Mouse (Mus musculus) brown adipose tissue, adult 24 weeks (tissue): Measurements from ENCODE around the gene Yipf1. TPM values are rescaled to one million over a fixed set of nuclear protein-coding genes. Genes with fewer than 3 reads are reported as not detected.
"Not testable (repeated sequence)": the region's sequence is repeated elsewhere in the genome, so short reads cannot be mapped to it uniquely, and the experiment has no call there.

ENCODE experiments used
- H3K27ac ChIP-seq: fragments of 200-500 bp; replicated peaks from 2 replicates; pipeline ENCODE4 v1.5.1; 2012; ENCODE audit warnings: low read depth, mild to moderate bottlenecking, low read length
- H3K4me1 ChIP-seq: fragments of 200-500 bp; 2 replicates; pipeline ENCODE4 v1.6.1; 2012; ENCODE audit warnings: low read length, mixed read lengths; ENCODE audit not compliant: control insufficient read depth, insufficient read depth, insufficient read length
- H3K4me3 ChIP-seq: fragments of 200-500 bp; 2 replicates; pipeline ENCODE4 v1.5.1; 2012; ENCODE audit warnings: low read depth, mild to moderate bottlenecking, low read length, moderate library complexity; ENCODE audit not compliant: insufficient read depth
- polyA plus RNA-seq: library from polyadenylated mRNA; stranded (reverse); fragments of >200 nt; gene quantifications from 2 replicates; pipeline ENCODE4 v1.2.4, GENCODE M21; 2012; ENCODE audit not compliant: missing spikeins, insufficient read depth, insufficient read length

Yipf1 gene
- polyA plus RNA-seq, 1 experiment = 43.6 TPM

DNA sequence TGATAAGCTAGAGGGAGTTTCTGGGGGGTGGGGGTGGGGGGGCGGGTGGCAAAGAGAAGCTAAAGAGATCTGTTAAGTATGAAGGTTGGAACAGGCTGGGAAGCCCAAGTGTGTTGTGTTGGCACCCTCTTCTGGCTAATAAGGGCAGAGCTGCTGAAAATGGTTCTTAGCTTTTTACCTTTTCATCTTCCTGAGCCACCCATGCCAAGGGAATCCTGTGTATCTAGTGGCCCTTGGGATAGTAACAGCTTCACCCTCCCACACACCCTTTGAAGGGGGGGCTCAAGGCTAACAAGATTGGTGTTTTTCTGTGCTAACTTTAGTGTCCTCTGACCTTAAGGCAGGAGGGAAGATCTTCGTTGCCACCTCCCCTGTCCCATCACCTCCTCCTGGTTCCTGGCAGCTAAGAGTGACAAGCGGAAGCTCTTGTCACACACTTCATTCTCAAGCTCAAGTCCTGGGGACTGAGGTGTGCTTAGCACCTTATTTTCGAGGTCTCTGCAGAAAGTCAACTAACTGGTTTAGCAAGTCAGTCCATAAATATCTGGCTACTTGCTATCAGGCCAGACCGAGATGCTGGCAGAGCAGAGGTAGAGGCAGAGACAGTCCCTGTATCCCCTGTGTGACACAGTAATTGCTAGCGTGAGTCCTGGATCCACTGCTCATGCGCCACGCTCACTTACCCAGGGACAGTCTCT, 35.3 kb downstream of the Yipf1 start:
- H3K4me1 ChIP-seq = no peaks in the 10 kb centered on the region
- no peak overlapping the region for H3K4me3 ChIP-seq
- H3K27ac ChIP-seq = no peak overlapping the region

DNA sequence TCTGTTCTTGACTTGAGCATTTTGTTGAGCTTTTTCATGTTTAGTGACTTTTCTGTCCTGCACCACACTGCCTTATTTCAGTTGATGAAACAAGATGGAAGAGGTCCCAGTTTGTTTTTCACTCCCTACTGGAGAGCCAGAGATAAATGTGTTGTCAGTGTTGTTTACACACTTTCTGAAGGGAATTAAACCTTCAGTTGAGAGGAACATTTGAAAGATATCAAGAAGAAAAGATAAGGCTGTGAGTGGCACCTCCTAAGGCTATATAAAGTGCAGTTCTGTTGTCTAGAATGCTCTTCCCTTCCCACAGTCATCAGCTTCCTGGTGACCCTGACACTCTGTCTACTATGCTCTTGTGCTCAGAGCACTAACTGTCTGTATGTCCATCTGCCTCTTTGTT, 37.2 kb downstream of the Yipf1 start:
- no peak overlapping the region for H3K27ac ChIP-seq
- H3K4me1 ChIP-seq = no peaks in the 10 kb centered on the region
- no peak overlapping the region for H3K4me3 ChIP-seq

DNA sequence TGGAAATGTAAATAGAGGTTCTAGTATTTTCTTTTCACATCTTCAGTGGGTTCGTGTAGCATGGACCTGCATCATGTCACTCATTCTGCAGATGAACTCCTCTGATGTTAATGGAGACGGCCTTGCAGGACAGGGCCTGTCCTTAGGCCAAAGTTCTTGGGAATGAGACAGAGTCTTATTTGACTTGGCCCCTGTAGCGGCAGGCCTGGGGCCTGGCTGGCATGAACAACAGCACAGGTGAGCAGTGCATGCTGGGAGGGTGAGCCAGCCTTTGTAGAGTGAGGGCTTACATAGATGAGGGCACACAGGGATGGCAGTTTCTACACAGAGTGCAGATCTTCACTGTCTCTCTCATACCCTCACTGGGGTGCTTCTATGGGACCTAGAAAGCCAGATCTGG, 39.4 kb downstream of the Yipf1 start:
- Histone ChIP-seq H3K27ac (no peak overlapping the region), H3K4me3 (no peak overlapping the region), H3K4me1 (no peaks in the 10 kb centered on the region)

DNA sequence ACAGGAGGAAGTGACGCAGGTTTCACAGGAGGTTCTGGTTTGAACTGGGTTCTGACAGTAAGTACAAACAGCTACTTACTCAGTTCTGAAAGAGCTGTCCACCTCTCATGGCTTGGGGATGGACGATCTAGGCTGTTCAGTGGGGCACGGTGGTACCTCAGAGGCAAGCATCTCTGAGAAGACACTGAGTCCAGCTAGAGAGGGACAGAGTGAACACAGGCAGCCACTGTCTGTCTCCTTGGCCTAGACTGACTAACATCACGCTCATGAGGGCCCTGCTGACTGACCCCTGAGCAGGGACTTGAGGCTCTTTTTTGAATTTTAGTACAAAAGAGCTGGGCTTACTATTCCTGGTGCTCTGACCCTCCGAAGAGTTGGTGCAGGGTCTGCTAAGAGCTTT, 40.0 kb downstream of the Yipf1 start:
- Histone ChIP-seq H3K27ac (no peak overlapping the region), H3K4me1 (no peaks in the 10 kb centered on the region), H3K4me3 (no peak overlapping the region)

DNA sequence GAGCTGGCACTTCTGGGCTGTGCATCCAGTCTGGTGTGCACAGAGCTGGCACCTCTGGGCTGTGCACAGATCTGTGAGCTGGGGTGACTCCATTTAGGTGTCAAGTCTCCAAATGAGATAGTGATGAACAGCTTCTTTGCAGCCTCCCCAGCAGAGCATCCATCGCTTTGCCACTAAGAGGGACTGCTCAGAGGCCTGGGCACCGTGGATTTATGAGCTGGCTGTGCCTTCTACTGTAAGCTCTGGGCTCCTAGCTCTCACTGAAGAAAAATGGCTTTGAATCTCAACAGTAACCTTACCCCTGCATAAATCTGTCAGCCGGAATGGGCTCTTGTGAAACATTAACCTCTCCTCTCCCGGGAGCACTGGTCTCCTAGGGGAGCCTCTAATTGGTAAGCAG, 40.4 kb downstream of the Yipf1 start:
- H3K27ac ChIP-seq = no peak overlapping the region
- H3K4me1 ChIP-seq = no peaks in the 10 kb centered on the region
- no peak overlapping the region for H3K4me3 ChIP-seq

DNA sequence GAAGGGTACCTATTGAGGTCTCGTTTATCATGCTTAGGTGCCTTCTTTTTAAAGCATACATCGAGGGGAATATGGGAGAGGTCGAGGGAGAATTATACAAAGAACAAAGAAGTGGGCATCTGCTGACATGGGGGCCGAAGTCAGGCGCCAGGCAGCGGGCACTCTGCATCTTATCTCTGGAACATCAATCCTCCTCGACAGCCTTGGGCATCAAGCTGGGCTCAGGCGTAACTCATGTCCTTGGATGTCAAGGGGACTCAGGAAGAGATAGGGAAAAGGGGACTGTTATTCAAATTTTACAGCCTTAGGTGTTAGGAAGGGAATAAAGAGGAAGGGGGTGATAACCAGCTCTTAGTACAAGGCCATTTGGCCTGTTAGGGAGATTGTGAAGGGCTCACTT, 43.0 kb downstream of the Yipf1 start:
- H3K27ac ChIP-seq, H3K4me1 ChIP-seq, H3K4me3 ChIP-seq: not testable (repeated sequence)

DNA sequence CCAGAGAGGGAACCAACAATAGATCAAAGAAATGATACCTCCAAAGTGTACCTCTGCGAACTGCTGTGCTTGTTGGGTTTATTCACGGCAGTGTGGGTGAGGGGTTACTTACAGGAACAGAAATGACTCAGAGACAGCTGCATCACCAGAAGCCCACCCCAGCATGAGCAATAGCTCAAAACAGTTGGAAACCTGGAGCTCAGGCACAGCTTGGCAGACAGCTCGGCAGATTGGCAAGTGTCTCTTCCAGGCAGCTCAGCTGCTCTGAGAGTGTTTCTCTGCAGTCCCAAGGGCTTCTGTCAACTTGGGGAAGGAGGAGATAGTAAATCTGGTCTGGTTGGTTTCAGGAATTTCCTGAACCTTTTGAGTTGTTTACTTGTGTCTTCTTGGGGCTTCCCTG, 44.3 kb downstream of the Yipf1 start:
- H3K4me3 ChIP-seq = no peak overlapping the region
- H3K4me1 ChIP-seq = no peaks in the 10 kb centered on the region
- H3K27ac ChIP-seq = no peak overlapping the region

DNA sequence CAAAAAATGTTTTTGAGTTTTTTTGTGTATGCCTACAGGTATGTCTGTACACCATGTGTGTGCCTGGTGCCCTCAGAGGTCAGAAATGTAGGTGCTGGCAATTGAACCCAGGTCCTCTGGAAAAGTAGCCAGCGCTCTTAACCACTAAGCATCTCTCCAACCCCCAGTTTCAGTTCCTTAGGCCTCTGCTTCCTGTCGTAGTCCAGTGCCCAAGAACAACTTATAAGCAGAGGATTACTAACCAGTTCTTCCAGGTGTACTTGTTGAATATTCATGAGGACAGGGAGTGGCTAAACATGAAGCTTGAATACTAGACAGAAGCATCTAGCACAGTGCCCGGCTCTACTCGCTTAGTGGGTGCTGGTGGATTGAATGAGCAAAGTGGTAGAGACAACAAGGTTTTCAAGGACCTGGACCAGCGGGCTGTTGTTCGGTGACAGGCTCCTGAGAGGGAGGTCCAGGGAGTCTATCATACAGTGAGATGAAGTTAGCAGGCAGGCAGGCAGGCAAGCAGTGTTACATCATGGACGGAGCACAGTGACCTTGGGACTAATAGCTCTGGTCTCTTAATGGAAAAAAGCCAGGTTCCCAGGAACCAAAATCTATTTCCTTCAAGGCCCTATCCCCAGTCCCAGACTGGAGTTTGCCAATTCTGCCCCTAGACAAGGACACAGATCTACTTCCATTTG, 46.4 kb downstream of the Yipf1 start:
- H3K4me3 ChIP-seq = no peak overlapping the region
- peaks cover 3% of the 10 kb centered on the region; the same call in 1 of the 2 replicates for H3K4me1 ChIP-seq
- H3K27ac ChIP-seq = no peak overlapping the region

DNA sequence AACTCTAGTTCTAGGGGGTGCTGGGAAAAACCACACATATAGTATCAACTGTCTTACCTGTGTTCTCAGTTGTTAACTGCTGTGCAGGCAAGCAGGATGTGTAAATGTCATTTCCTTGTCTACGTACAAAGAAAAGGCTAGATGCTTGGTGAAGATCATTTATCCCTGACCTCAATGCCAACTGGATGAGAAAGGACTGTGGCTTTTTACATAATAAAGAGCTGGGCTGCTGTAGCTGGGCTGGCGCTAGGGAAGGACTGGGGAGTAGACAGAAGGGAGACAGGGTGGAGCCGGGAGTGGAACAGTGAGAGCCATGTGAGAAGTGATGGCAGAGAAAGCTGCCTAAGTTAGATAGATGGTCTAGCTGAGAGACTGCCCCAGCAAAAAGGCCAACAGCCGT, 48.6 kb downstream of the Yipf1 start:
- Histone ChIP-seq H3K4me3 (no peak overlapping the region), H3K27ac (no peak overlapping the region)

DNA sequence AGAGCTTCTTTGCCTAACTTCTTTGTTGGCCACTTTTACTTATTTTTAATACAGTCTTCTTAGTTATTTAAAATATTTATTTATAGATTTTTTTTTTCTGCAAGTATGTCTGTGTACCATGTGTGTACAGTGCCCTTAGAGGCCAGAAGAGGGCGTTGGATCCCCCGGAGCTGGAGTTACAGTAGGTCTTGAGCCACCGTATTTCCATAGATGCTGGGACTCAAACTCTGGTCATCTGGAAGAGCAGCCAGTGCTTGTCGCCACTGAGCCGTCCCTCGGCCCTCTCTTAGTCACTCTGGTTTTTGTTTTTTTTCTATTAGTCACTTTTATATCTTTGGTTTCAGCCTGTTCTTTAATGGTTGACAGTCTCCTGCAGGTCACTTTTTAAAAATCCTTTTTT, 49.4 kb downstream of the Yipf1 start:
- Histone ChIP-seq H3K4me1 (peaks cover 3% of the 10 kb centered on the region; the same call in 1 of the 2 replicates), H3K27ac (no peak overlapping the region), H3K4me3 (no peak overlapping the region)

More for the DNA sequence above, 48.6 kb downstream of the Yipf1 start:
- H3K4me1 ChIP-seq = peaks cover 3% of the 10 kb centered on the region; the same call in 1 of the 2 replicates

DNA sequence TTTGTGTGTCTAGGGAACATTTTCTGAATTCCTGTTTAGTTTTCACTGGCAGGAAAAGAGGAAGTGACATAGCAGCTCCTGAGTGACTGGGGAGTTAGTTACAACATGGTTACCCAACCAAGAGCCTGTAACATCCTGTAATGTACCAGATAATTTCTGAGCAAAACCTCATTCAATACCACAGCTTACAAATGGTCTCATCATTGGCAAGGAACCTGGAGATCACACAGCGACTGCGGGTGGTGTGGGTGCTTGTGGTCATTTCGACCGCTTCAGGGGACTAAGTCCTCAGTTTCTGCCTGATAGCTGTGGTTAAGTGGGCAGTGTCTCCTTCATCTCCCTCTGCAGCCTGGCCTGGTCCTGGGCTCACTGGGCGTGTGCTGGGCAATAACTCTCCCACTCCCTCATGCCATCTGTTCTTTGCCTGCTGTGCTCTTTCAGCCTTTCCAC, 50.1 kb downstream of the Yipf1 start:
- Histone ChIP-seq H3K4me1 (peaks cover 3% of the 10 kb centered on the region; the same call in 1 of the 2 replicates), H3K4me3 (no peak overlapping the region), H3K27ac (no peak overlapping the region)

GRCm38 (mm10) chr4:107366408-107366807, 52.2 kb downstream of the Yipf1 start:
- not testable (repeated sequence) for H3K4me3 ChIP-seq, H3K27ac ChIP-seq

DNA sequence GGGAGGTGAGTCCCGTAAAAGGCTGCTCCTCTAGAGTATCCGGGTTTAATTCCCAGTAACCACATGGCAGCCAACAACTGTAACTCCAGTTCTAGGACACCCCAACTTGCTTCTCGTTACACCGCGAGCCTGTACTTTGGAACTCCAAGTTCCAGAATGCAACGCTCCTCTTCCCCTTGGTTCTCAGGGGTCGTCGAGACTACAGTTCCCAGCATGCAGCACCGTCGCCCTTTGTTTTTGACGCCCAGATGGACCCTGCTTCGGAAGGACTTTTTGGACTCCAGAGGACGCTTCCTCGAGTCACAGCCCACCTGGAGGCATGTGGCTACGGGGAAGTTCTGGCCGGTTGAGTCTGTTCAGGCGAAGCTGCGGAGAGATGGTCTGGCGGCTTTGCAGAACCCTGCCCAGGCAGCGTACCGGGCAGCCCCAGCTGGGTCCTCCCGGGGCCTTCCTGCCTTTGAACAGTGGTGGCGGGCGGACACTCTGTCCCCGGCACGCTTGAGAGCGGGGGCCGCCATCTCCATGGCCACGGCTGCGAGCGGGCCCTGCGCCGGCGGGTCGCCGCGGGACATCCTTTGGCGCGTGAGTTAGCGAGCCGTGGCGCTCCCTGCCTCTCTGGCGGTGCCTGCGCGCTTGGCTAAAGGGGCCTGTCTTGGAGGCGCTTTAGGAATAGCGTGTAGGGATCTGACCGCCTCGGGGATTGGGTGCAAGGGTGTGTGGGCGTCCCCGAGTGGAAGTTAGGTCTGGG, 53.6 kb downstream of the Yipf1 start, which contains the start of gene Ndc1:
Ndc1 (plus strand) TSS at position 218 of the 748 bp plus-strand sequence.
- Histone ChIP-seq H3K4me3 (peak within 1 kb of the TSS; percentile 73), H3K27ac (peak within 1 kb of the TSS; percentile 95), H3K4me1 (peaks cover 3% of the 10 kb centered on the region; the same call in 1 of the 2 replicates)

More at GRCm38 (mm10) chr4:107366408-107366807, 52.2 kb downstream of the Yipf1 start:
- H3K4me1 ChIP-seq = not testable (repeated sequence)

- Histone ChIP-seq H3K4me1 (no peaks in the 10 kb centered on the region), H3K27ac (no peak overlapping the region), H3K4me3 (no peak overlapping the region)
Observed at GRCm38 (mm10) chr4:107372304-107372703, 58.1 kb downstream of the Yipf1 start.

DNA sequence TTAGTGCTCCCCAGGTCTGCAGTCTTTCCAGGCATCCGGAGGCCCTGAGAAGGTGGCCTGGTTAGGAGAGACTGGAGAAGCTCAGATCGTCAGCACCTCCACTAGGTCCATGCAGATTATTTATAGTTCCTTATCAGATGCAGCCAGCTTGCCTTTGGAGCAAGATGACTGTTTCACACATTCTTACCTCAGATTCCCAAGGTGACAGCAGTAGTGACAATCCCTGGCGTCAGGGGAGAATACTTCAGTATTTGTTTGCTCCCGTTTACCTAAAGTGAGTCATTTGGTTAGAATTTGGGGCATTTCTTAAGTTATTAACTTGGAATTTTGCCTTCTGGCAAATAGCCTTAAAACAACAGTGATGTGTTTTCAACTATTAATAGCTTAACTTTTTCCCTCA, 60.5 kb downstream of the Yipf1 start:
- Histone ChIP-seq H3K4me3 (no peak overlapping the region), H3K4me1 (no peaks in the 10 kb centered on the region), H3K27ac (no peak overlapping the region)
